Mouse (Mus musculus) kidney, embryonic 15.5 days (tissue): ENCODE data around the gene Asns. TPM values are rescaled to one million over a fixed set of nuclear protein-coding genes. Genes with fewer than 3 reads are reported as not detected.

ENCODE experiments used
- polyA plus RNA-seq: library from polyadenylated mRNA; unstranded; fragments of >200 nt; fragmentation: Nextera tagmentation; extraction: Ambion mirVana; gene quantifications from 2 replicates; pipeline ENCODE4 v1.2.1, GENCODE M21; 2015

Gene Asns
- polyA plus RNA-seq, 1 experiment from 2014 or later, result 38.1 TPM

Other genes with a start within 250 kb of the Asns start
- 0.24 and 0.49 TPM in 2 replicates for gene Tac1, start 138.4 kb downstream of the Asns start, polyA plus RNA-seq
- 3.0 and 3.1 TPM in 2 replicates for gene C1galt1, start 151.6 kb upstream of the Asns start, polyA plus RNA-seq